Mouse (Mus musculus): ENCODE measurements at regions not wholly inside any gene's neighbourhood (a gene's known extent, or its start where the extent isn't known, plus 50 kb on each side); places are given as distances from the start of the nearest gene placed in this dataset.

- TF ChIP-seq CTCF (IDR thresholded peaks at IDR 0.05; ENCODE audit: low read depth) (no peak), EP300 (IDR thresholded peaks at IDR 0.05; ENCODE audit: low read depth) (no peak)
These were observed 311.2 kb upstream of the Spag17 start for GRCm38 (mm10) chr3:99573977-99574373.

All from heart, postnatal 0 days (tissue).